Mouse (Mus musculus) stomach, embryonic 16.5 days (tissue): ENCODE results near the gene Phf12. TPM values are rescaled to one million over a fixed set of nuclear protein-coding genes. Genes with fewer than 3 reads are reported as not detected.

Experiments
- ATAC-seq: fragments of 200-750 bp; cut with Nextera tagmentation; 2 replicates; pipeline ENCODE4 v1.8.0; 2017; ENCODE audit warnings: moderate number of reproducible peaks, moderate TSS enrichment; ENCODE audit not compliant: insufficient read depth, low FRiP score
- H3K27ac ChIP-seq: fragments of 300-500 bp; sonication (generic); 2 replicates; pipeline ENCODE4 v1.5.1; 2014; ENCODE audit warnings: low read length
- H3K27me3 ChIP-seq: fragments of 300-500 bp; sonication (generic); 2 replicates; pipeline ENCODE4 v1.6.1; 2014; ENCODE audit warnings: low read length, control low read depth, mixed read lengths; ENCODE audit not compliant: control insufficient read depth, insufficient read depth
- H3K36me3 ChIP-seq: fragments of 300-500 bp; sonication (generic); 2 replicates; pipeline ENCODE4 v1.6.1; 2014; ENCODE audit warnings: low read length; ENCODE audit not compliant: control insufficient read depth, insufficient read depth
- H3K4me1 ChIP-seq: fragments of 300-500 bp; sonication (generic); 2 replicates; pipeline ENCODE4 v1.6.1; 2014; ENCODE audit warnings: low read length, control low read depth, mixed read lengths; ENCODE audit not compliant: control insufficient read depth, insufficient read depth
- H3K4me2 ChIP-seq: fragments of 300-500 bp; sonication (generic); 2 replicates; pipeline ENCODE4 v1.6.1; 2014; ENCODE audit warnings: low read depth, low read length, mixed read lengths
- H3K4me3 ChIP-seq: fragments of 300-500 bp; sonication (generic); replicated peaks from 2 replicates; pipeline ENCODE4 v1.5.1; 2014; ENCODE audit warnings: mild to moderate bottlenecking, low read length
- H3K9ac ChIP-seq: fragments of 300-500 bp; sonication (generic); 2 replicates; pipeline ENCODE4 v1.6.1; 2014; ENCODE audit warnings: low read length
- H3K9me3 ChIP-seq: fragments of 300-500 bp; sonication (generic); replicated peaks from 2 replicates; pipeline ENCODE4 v1.6.1; 2016; ENCODE audit warnings: low read length, control low read depth; ENCODE audit not compliant: control insufficient read depth
- WGBS: fragments of 180-500 bp; shearing (Covaris S2); extraction: QIAGEN DNeasy Blood & Tissue Kit; methylation state at CpG from one replicate; pipeline ENCODE4 v1.1.7; 2014; 5-methylcytosine and 5-hydroxymethylcytosine counted together
- polyA plus RNA-seq: library from polyadenylated mRNA; unstranded; fragments of >200 nt; fragmentation: Nextera tagmentation; extraction: Ambion mirVana; gene quantifications from 2 replicates; pipeline ENCODE4 v1.2.1, GENCODE M21; 2015

The Phf12 gene
- polyA plus RNA-seq, 1 experiment from 2014 or later, result 10.9 TPM

GRCm38 (mm10) chr11:78059833-78060757 lies 77.5 kb downstream of the Phf12 start:
- H3K4me2 ChIP-seq, result no peak overlapping the region
- peak; percentile 76; the same call in 1 of the 2 replicates for ATAC-seq
- no peaks in the 10 kb centered on the region for H3K27me3 ChIP-seq
- no peak overlapping the region for H3K4me3 ChIP-seq
- H3K4me1 ChIP-seq, result no peaks in the 10 kb centered on the region
- H3K9me3 ChIP-seq, result no peaks in the 10 kb centered on the region
- H3K27ac ChIP-seq, result no peak overlapping the region
- 56% methylated on average over 9 of the region's 9 CpGs for WGBS
- H3K9ac ChIP-seq, result no peak overlapping the region
- no peaks in the 10 kb centered on the region; the same call in 1 of the 2 replicates for H3K36me3 ChIP-seq

- Histone ChIP-seq H3K4me3 (no peak overlapping the region), H3K27ac (no peak overlapping the region), H3K36me3 (no peaks in the 10 kb centered on the region), H3K9ac (no peak overlapping the region), H3K4me1 (no peaks in the 10 kb centered on the region), H3K9me3 (no peaks in the 10 kb centered on the region), H3K4me2 (no peak overlapping the region), H3K27me3 (no peaks in the 10 kb centered on the region)
- 74% methylated on average over 1 of the region's 1 CpGs for WGBS
- no peak for ATAC-seq
Measured at GRCm38 (mm10) chr11:78062563-78062962, 80.0 kb downstream of the Phf12 start.

GRCm38 (mm10) chr11:78065906-78066305 lies 83.4 kb downstream of the Phf12 start:
- H3K9ac ChIP-seq, result no peak overlapping the region
- no peaks in the 10 kb centered on the region for H3K9me3 ChIP-seq
- H3K4me2 ChIP-seq, result no peak overlapping the region
- ATAC-seq, result peak; percentile 63; the same call in 1 of the 2 replicates
- WGBS, result 40% methylated on average over 2 of the region's 2 CpGs
- no peak overlapping the region for H3K4me3 ChIP-seq
- no peak overlapping the region for H3K27ac ChIP-seq
- H3K4me1 ChIP-seq, result no peaks in the 10 kb centered on the region
- H3K36me3 ChIP-seq, result no peaks in the 10 kb centered on the region
- no peaks in the 10 kb centered on the region for H3K27me3 ChIP-seq

- ATAC-seq, result no peak
- Histone ChIP-seq H3K27ac (no peak overlapping the region), H3K9ac (no peak overlapping the region), H3K9me3 (no peaks in the 10 kb centered on the region), H3K36me3 (no peaks in the 10 kb centered on the region), H3K27me3 (no peaks in the 10 kb centered on the region), H3K4me2 (no peak overlapping the region), H3K4me1 (no peaks in the 10 kb centered on the region), H3K4me3 (no peak overlapping the region)
- 68% methylated on average over 2 of the region's 2 CpGs for WGBS
Measured at GRCm38 (mm10) chr11:78066641-78067040, 84.1 kb downstream of the Phf12 start.

- Histone ChIP-seq H3K9me3 (no peaks in the 10 kb centered on the region), H3K4me2 (no peak overlapping the region), H3K36me3 (no peaks in the 10 kb centered on the region), H3K4me1 (peaks cover 2% of the 10 kb centered on the region; the same call in 1 of the 2 replicates), H3K9ac (no peak overlapping the region), H3K27ac (no peak overlapping the region), H3K4me3 (no peak overlapping the region), H3K27me3 (no peaks in the 10 kb centered on the region)
- ATAC-seq, result no peak
- 71% methylated on average over 5 of the region's 5 CpGs for WGBS
Measured at GRCm38 (mm10) chr11:78067566-78067965, 85.0 kb downstream of the Phf12 start.

- no peak overlapping the region for H3K27ac ChIP-seq
- no peaks in the 10 kb centered on the region for H3K27me3 ChIP-seq
- no peak overlapping the region for H3K4me2 ChIP-seq
- H3K36me3 ChIP-seq, result peaks cover 1% of the 10 kb centered on the region; the same call in 1 of the 2 replicates
- no peak overlapping the region for H3K9ac ChIP-seq
- H3K4me3 ChIP-seq, result no peak overlapping the region
- 68% methylated on average over 5 of the region's 5 CpGs for WGBS
- peaks cover 5% of the 10 kb centered on the region; the same call in 1 of the 2 replicates for H3K4me1 ChIP-seq
- ATAC-seq, result no peak
- no peaks in the 10 kb centered on the region for H3K9me3 ChIP-seq
Measured at GRCm38 (mm10) chr11:78069130-78069529, 86.6 kb downstream of the Phf12 start.

- ATAC-seq, result peak; percentile 65
- Histone ChIP-seq H3K4me1 (peaks cover 5% of the 10 kb centered on the region; the same call in 1 of the 2 replicates), H3K27me3 (no peaks in the 10 kb centered on the region), H3K9me3 (no peaks in the 10 kb centered on the region), H3K9ac (peak overlapping the region; percentile 23; the same call in 1 of the 2 replicates), H3K4me2 (no peak overlapping the region), H3K27ac (no peak overlapping the region), H3K4me3 (no peak overlapping the region), H3K36me3 (peaks cover 6% of the 10 kb centered on the region; the same call in 1 of the 2 replicates)
- 66% methylated on average over 6 of the region's 6 CpGs for WGBS
Measured at GRCm38 (mm10) chr11:78069646-78070045, 87.1 kb downstream of the Phf12 start.

- Histone ChIP-seq H3K27me3 (no peaks in the 10 kb centered on the region), H3K9ac (no peak overlapping the region), H3K36me3 (peaks cover 15% of the 10 kb centered on the region; the same call in 1 of the 2 replicates), H3K27ac (peak overlapping the region; percentile 38; the same call in 1 of the 2 replicates), H3K4me2 (no peak overlapping the region), H3K9me3 (no peaks in the 10 kb centered on the region), H3K4me3 (no peak overlapping the region), H3K4me1 (peaks cover 5% of the 10 kb centered on the region; the same call in 1 of the 2 replicates)
- ATAC-seq, result no peak
- 76% methylated on average over 5 of the region's 5 CpGs for WGBS
Measured at GRCm38 (mm10) chr11:78071938-78072337, 89.4 kb downstream of the Phf12 start.
